ENCODE assay signal across 8 mouse cellular contexts in genomic region chr4:65420511-65420931, GRCm38 (mm10).
DNase-seq lines count a peak whose midpoint lies in the region; ATAC-seq and TF ChIP-seq lines count a peak whose summit lies in the region.

No protein-coding gene starts in this region.

- peak; percentile 59 for DNase-seq in intestine, embryonic 14.5 days (ENCODE audit: low spot score)
- DNase-seq in embryo, embryonic 11 days, result peak; percentile 73
- DNase-seq in heart, postnatal 4 days, result peak; percentile 80
- DNase-seq in layer of hippocampus, postnatal 36 days, result no peak
- no peak for DNase-seq in cerebellum, adult 11 months

- no peak for ATAC-seq in intestine, embryonic 14.5 days (replicated peaks; ENCODE audit: low FRiP score, low TSS enrichment, low read depth)
- no peak for ATAC-seq in intestine, postnatal 0 days
- peak; percentile 71 for ATAC-seq in limb, embryonic 12.5 days (ENCODE audit: insufficient number of reproducible peaks, insufficient read depth, low FRiP score, low TSS enrichment, low read depth)

- H3K79me2 ChIP-seq in myocyte (ENCODE audit: control insufficient read depth, insufficient read depth), result no peaks in the 10 kb centered on the region

- H3K9ac ChIP-seq in intestine, embryonic 14.5 days (ENCODE audit: low read length), result no peak overlapping the region
- no peak overlapping the region for H3K9ac ChIP-seq in intestine, postnatal 0 days (ENCODE audit: low read depth, low read length)
- H3K9ac ChIP-seq in limb, embryonic 12.5 days (replicated peaks), result no peak overlapping the region

- H3K9me3 ChIP-seq in intestine, embryonic 14.5 days (ENCODE audit: control insufficient read depth, low read length), result no peaks in the 10 kb centered on the region
- no peaks in the 10 kb centered on the region for H3K9me3 ChIP-seq in intestine, postnatal 0 days (ENCODE audit: control insufficient read depth)
- no peaks in the 10 kb centered on the region for H3K9me3 ChIP-seq in limb, embryonic 12.5 days

- peak overlapping the region; percentile 38 for H3K27ac ChIP-seq in intestine, embryonic 14.5 days (ENCODE audit: low read depth)
- no peak overlapping the region for H3K27ac ChIP-seq in intestine, postnatal 0 days (ENCODE audit: low read depth, low read length)
- H3K27ac ChIP-seq in limb, embryonic 12.5 days, result peak overlapping the region; percentile 53; the same call in 1 of the 2 replicates

- no peaks in the 10 kb centered on the region for H3K36me3 ChIP-seq in intestine, embryonic 14.5 days (ENCODE audit: control insufficient read depth, insufficient read depth, low read length)
- no peaks in the 10 kb centered on the region for H3K36me3 ChIP-seq in intestine, postnatal 0 days (ENCODE audit: control insufficient read depth, insufficient read depth)
- H3K36me3 ChIP-seq in limb, embryonic 12.5 days, result no peaks in the 10 kb centered on the region
- H3K36me3 ChIP-seq in myocyte (ENCODE audit: control insufficient read depth, insufficient read depth), result no peaks in the 10 kb centered on the region

- no peak for TF ChIP-seq CTCF in intestine, postnatal 0 days (IDR thresholded peaks at IDR 0.05; ENCODE audit: low read depth)

- H3K27me3 ChIP-seq in intestine, embryonic 14.5 days (replicated peaks; ENCODE audit: control insufficient read depth, insufficient read depth, low read length), result no peaks in the 10 kb centered on the region
- H3K27me3 ChIP-seq in intestine, postnatal 0 days (replicated peaks; ENCODE audit: control insufficient read depth, insufficient read depth, low read length), result no peaks in the 10 kb centered on the region
- no peaks in the 10 kb centered on the region for H3K27me3 ChIP-seq in limb, embryonic 12.5 days
- H3K27me3 ChIP-seq in myocyte (ENCODE audit: control insufficient read depth, insufficient read depth, insufficient read length), result no peaks in the 10 kb centered on the region

- no peak for TF ChIP-seq POLR2A in myocyte (IDR thresholded peaks at IDR 0.05; ENCODE audit: insufficient read length, low read depth)

- no peak overlapping the region for H3K4me2 ChIP-seq in intestine, embryonic 14.5 days (ENCODE audit: low read length)
- H3K4me2 ChIP-seq in intestine, postnatal 0 days (replicated peaks; ENCODE audit: low read depth), result no peak overlapping the region
- H3K4me2 ChIP-seq in limb, embryonic 12.5 days, result no peak overlapping the region
- no peak overlapping the region for H3K4me2 ChIP-seq in myocyte (ENCODE audit: low read depth)

- H3K4me1 ChIP-seq in intestine, embryonic 14.5 days (replicated peaks; ENCODE audit: control insufficient read depth, insufficient read depth, low read length), result 0 out of 2 replicates have a peak, but pooled peaks cover 4% of the 10 kb centered on the region
- no peaks in the 10 kb centered on the region for H3K4me1 ChIP-seq in intestine, postnatal 0 days (replicated peaks; ENCODE audit: control insufficient read depth, insufficient read depth, low read length)
- peaks cover 13% of the 10 kb centered on the region; the same call in 1 of the 2 replicates for H3K4me1 ChIP-seq in limb, embryonic 12.5 days (replicated peaks)

- no peak overlapping the region for H3K4me3 ChIP-seq in intestine, embryonic 14.5 days (ENCODE audit: low read depth, low read length)
- no peak overlapping the region for H3K4me3 ChIP-seq in intestine, postnatal 0 days (ENCODE audit: low read depth, low read length)
- H3K4me3 ChIP-seq in limb, embryonic 12.5 days (replicated peaks), result no peak overlapping the region
- no peak overlapping the region for H3K4me3 ChIP-seq in myocyte

- WGBS in intestine, embryonic 14.5 days, result 10% methylated on average over 3 of the region's 3 CpGs
- 20% methylated on average over 3 of the region's 3 CpGs for WGBS in intestine, postnatal 0 days
- 5% methylated on average over 3 of the region's 3 CpGs for WGBS in limb, embryonic 12.5 days

- H3ac ChIP-seq in myocyte (ENCODE audit: control insufficient read depth, insufficient read length), result no peak overlapping the region

TF ChIP-seq in myocyte, 11 proteins besides CTCF, POLR2A, EP300 and RAD21:
- TF ChIP-seq CEBPB (IDR thresholded peaks at IDR 0.05; ENCODE audit: insufficient read depth, poor library complexity, severe bottlenecking), result peak; percentile 88
- TF ChIP-seq USF1 (IDR thresholded peaks at IDR 0.05; ENCODE audit: low read depth), result no peak

Comparison
In these comparisons a context has a peak if more than half of its experiments do, and no peak if none do; other contexts are left out.
1. DNase-seq: peak in intestine, embryonic 14.5 days (single experiment), embryo, embryonic 11 days (single experiment) and heart, postnatal 4 days (single experiment); none in layer of hippocampus, postnatal 36 days (0 of 2) and cerebellum, adult 11 months (single experiment).